Mouse (Mus musculus) CD4-positive, CD25-positive, alpha-beta regulatory T cell, adult 2 months (primary cell): Measurements from ENCODE around the gene Naa50.
A peak's percentile ranks its signal among the peaks of the same experiment; 100 is the strongest.

ENCODE experiments used
- DNase-seq: peaks from one replicate; pipeline ENCODE4 v3.0.0-alpha.2; 2012; ENCODE audit warnings: low read depth, low spot score

The Naa50 gene

GRCm38 (mm10) chr16:44140186-44140787 is 657 bp downstream of the Naa50 start:
- DNase-seq = peak; percentile 84

DNA sequence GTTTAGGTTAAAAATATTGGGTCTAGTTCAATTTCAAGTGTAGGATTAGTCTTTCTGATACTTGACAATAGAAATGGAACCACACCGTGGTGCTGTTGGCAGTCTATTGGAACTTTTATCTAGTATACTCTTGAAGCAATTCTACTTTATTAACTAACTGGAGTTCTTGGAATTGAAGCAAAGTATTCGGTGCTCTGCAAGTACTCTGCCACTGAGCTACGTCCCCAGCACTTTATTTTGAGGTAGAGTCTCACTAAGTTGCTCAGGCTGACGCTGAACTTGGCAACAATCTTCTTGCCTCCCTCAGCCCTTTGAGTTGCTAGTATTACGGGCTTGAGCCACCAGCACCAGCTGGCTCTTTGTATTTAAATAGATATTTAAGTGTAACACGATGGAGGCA is 1.9 kb downstream of the Naa50 start:
- DNase-seq = peak; percentile 9

GRCm38 (mm10) chr16:44149002-44149767 is 9.6 kb downstream of the Naa50 start:
- peak; percentile 48 for DNase-seq

GRCm38 (mm10) chr16:44154497-44155057 is 14.9 kb downstream of the Naa50 start:
- DNase-seq = peak; percentile 31

- DNase-seq = no peak
These were observed 19.7 kb downstream of the Naa50 start for GRCm38 (mm10) chr16:44159325-44159724.

DNA sequence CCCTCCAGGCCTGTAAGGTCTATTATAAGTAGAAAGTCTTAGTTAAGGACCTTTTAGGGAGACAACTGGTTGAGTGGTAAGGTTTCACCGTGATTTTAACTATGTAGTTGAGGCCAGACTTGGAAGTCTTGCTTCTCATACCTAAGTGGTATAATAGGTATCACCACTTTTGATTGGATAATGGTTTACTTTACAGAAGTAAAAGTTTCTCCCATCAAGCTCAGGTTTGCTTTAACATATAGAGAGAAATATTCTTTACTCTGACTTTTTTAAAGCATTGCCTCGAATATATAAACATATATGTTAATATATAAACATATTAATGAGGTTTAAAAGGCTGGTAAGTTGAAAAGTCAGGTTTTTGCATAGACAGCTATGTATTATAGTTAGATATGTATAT is 24.2 kb downstream of the Naa50 start:
- no peak for DNase-seq

- DNase-seq = no peak
These were observed 25.6 kb downstream of the Naa50 start for GRCm38 (mm10) chr16:44165182-44165581.

DNA sequence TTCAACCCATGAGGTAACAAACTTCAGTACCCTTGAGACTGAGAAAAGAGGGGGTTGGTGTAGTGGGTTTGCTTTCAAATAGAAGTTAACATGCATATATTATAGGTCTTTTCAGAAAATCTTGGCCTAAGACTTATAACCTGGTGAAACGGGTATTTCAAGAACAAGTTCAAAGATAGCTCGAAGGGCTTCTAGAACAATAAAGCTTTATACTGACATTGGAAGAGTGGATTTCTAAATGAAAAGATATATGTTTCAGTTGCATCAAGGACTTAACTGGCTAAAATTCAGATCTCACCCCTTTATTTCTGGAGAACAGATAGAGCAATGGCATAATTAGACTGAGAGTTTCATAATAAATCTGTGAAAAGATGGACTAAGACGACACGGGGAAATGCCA is 29.4 kb downstream of the Naa50 start:
- DNase-seq = no peak

GRCm38 (mm10) chr16:44172297-44173154 is 32.9 kb downstream of the Naa50 start:
- peak; percentile 98 for DNase-seq

- DNase-seq = peak; percentile 75
These were observed 33.7 kb downstream of the Naa50 start, which contains the start of gene Usf3 for GRCm38 (mm10) chr16:44173155-44173941. TSS of gene Usf3 (plus strand) at chr16:44173246.

DNA sequence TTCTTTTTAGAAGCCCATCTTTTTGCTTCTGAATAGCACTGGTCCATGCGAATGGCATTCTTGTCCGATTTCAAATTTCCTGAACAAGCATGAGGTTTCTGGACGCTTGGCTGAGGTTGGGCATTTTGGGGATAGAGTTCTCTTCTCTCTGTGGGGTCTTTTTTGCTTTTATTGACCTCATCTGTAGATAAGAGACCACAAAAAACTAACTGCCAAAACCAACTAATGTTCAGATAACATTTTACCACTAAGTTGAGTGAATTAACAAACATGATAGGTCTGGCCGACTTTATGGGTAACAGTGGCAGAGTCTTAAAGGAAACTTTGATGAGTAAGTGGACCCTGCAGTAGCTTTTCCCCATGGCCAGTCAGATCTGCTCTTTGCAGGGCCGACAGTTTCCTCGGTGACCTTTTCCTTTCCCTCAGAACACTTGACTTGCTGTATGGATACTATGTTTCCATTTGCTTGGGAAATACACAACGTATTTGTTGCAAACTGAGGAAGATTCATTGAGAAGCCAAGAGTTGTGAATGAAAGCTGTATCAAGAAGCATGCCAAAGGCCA is 34.4 kb downstream of the Naa50 start:
- no peak for DNase-seq

DNA sequence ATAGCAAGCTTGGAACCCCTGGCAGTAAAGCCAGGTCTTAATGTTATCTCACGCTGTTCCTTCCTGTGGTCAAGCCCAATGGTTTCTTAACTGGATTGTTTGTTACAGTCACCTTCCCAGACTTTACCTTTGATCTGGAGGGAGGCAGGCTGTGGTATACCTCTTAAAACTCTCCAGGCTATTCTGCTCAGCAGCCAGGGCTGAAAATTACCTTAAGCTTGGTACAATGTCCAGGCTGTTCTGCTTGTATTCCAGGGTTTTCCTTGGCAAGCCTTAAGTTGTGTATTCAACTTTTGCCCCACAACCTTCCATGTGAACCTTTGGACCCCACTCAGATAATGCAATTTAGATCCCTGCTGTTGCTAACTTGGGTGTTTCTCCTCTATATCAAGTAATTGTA is 35.4 kb downstream of the Naa50 start:
- no peak for DNase-seq

- no peak for DNase-seq
These were observed 36.9 kb downstream of the Naa50 start for GRCm38 (mm10) chr16:44176511-44176910.

- DNase-seq = no peak
These were observed 38.9 kb downstream of the Naa50 start for GRCm38 (mm10) chr16:44178555-44178954.

GRCm38 (mm10) chr16:44182597-44182996 is 43.0 kb downstream of the Naa50 start:
- no peak for DNase-seq

DNA sequence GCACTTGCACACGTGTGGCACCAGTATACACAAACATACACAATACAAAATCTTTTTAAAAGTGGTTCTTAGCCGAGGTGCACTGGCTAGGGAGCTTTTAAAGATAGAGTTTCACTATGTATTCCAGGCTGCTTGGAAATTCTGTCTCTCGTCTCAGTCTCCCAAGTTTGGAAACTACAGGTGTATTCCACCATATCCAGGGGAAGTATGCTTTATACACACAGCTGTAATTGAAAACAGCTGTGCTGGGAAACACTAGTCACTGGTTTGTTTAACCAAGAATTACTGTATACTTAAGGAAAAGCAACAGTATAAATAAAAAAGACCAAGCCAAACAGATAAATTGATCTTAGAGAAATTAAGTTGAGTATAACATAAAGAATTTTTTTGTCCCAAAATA is 45.1 kb downstream of the Naa50 start:
- DNase-seq = no peak

DNA sequence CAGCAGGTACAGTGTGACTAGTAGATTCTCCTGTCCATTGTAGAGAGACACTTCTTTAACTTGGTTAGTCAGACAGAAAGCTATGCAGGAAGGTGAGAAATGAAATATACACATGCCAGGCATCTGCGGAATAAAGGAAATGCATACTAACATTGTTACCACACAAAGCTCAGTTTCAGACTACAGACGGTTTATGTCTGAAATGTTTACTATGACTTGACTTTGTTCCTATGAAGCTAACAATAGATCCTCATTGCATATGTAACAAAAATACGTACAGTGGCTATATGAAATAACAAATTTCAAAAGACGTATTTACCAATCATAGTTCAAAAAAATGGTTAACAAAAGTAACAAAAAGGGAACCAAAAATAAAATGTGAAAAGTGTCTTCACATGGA is 47.5 kb downstream of the Naa50 start:
- DNase-seq = no peak

DNA sequence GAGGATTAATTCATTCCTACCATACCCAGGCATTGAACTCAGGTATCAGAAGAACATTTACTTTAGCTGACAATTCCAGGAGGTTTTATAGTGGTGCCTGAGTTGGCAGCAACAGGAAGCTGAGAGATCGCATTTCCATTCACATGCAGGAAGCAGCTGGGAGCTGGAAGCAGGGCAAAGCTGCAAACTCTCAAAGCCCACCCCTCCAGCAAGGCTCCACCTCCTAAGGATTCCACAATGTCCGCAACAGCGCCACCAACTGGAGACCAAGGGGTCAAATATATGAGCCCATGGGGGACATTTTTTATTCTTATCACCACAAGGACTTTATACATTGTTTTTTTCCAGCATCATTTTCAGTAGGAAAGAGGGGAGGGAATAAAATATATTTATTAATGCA is 49.1 kb downstream of the Naa50 start:
- peak; percentile 18 for DNase-seq

- DNase-seq = peak; percentile 8
These were observed 50.4 kb downstream of the Naa50 start for GRCm38 (mm10) chr16:44190032-44190431.

- no peak for DNase-seq
These were observed 51.3 kb downstream of the Naa50 start for GRCm38 (mm10) chr16:44190968-44191367.
